Comparison of ENCODE assay signal across 24 mouse cellular contexts in the genomic region with DNA sequence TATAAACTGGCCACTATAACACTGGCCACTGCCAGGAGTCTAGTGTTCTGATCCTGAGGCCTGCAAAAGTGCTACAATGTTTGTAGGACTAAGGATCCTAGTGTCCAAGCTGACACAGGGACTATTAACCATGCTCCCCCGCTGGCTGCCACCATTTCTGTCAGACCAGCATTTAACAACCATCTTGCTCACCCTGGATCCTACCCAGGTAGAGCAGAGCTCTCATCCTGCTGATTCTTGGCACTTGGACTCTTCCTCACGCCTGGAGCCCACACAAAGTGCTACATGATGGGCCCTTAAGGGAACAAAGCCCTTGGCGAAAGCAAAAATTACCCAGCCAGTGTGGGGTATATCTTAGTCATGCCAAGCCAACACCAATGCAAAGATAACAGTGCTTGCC. TPM values are rescaled to one million over a fixed set of nuclear protein-coding genes. Genes with fewer than 3 reads are reported as not detected.
DNase-seq lines count a peak whose midpoint lies in the region; TF ChIP-seq lines count a peak whose summit lies in the region.
"Had no signal": no experiment of that assay in that cellular context is flagged by ENCODE, and none has a peak within 500 bp of the region (broad histone marks: within the 10 kb centered on the region; RNA-seq: fewer than 3 reads in every experiment).

No protein-coding gene starts in this region.

- H3K27ac ChIP-seq in left cerebral cortex, adult 2 months: no peak overlapping the region; the same call in 1 of the 2 replicates
- H3K27ac ChIP-seq: embryonic facial prominence, embryonic 13.5 days; forebrain, embryonic 12.5 days; kidney, embryonic 15.5 days; limb, embryonic 10.5 days; liver, embryonic 15.5 days; lung, embryonic 15.5 days; midbrain, embryonic 10.5 days had no signal

- no peak overlapping the region for H3K4me3 ChIP-seq in left cerebral cortex, adult 2 months
- H3K4me3 ChIP-seq: embryonic facial prominence, embryonic 13.5 days; erythroblast, embryonic 14.5 days; forebrain, embryonic 12.5 days; heart, embryonic 12.5 days; kidney, embryonic 15.5 days; limb, embryonic 10.5 days; liver, embryonic 15.5 days; lung, embryonic 15.5 days; midbrain, embryonic 10.5 days had no signal

- no peak for TF ChIP-seq CTCF in left cerebral cortex, adult 2 months (IDR thresholded peaks at IDR 0.05)

- DNase-seq in left cerebral cortex, postnatal 36 days (ENCODE audit: low spot score in 2 of 2): peak; percentile 21 to 26
- no peak for DNase-seq in left cerebral cortex, adult 2 months (ENCODE audit: extremely low spot score in 1 of 2, low spot score in 2 of 2)
- DNase-seq in cerebellum, adult 11 months: peak; percentile 48
- peak; percentile 63 to 69 for DNase-seq in cerebellum, adult 18-20 months
- DNase-seq in cerebellum, postnatal 14 days: peak; percentile 50 to 68
- DNase-seq in adrenal gland, postnatal 36 days: no peak
- DNase-seq in retina, postnatal 1 day: no peak
- DNase-seq: adrenal gland, adult 2 months; embryo, embryonic 11 days; gastrocnemius, postnatal 25 days; heart, adult 18-20 months; heart, postnatal 10 days; kidney, postnatal 36 days; liver; thymus, adult 2 months had no signal

- intact Hi-C loops in left cerebral cortex, postnatal 36 days (cut with DNase I): no loop called here
- intact Hi-C loops in left cerebral cortex, adult 2 months (cut with DNase I): no loop called here

RNA-seq across cellular contexts. Expression of gene Endod1, which starts 44.4 kb away (rescaled TPM):
- 10 to 100 TPM; 59.7 to 68.6 TPM for total RNA-seq in left cerebral cortex, postnatal 36 days (2021)
- 10 to 100 TPM; 62.1 to 62.5 TPM for total RNA-seq in left cerebral cortex, adult 2 months (2021)
- 10 to 100 TPM; 15.5 to 16.7 TPM for total RNA-seq in adrenal gland, postnatal 36 days (2021)

Comparison
In these comparisons a context has a peak if more than half of its experiments do, and no peak if none do; other contexts are left out.
1. DNase-seq: peak in left cerebral cortex, postnatal 36 days (2 of 2), cerebellum, adult 11 months (single experiment), cerebellum, adult 18-20 months (2 of 2) and cerebellum, postnatal 14 days (2 of 2); none in left cerebral cortex, adult 2 months (0 of 2), adrenal gland, postnatal 36 days (0 of 2) and retina, postnatal 1 day (single experiment).